Mouse (Mus musculus): Measurements from ENCODE around the gene Ephb4. TPM values are rescaled to one million over a fixed set of nuclear protein-coding genes. Genes with fewer than 3 reads are reported as not detected.

The Ephb4 gene
- polyA plus RNA-seq, 3 experiments from 2014 or later = not detected

- no peak for ATAC-seq
Observed at GRCm38 (mm10) chr5:137335066-137335465, 14.8 kb upstream of the Ephb4 start.

GRCm38 (mm10) chr5:137337190-137337589 is 12.7 kb upstream of the Ephb4 start:
- no peak for ATAC-seq

- ATAC-seq = peak; percentile 46
Observed at GRCm38 (mm10) chr5:137338256-137338655, 11.7 kb upstream of the Ephb4 start.

- no peak for ATAC-seq
Observed at GRCm38 (mm10) chr5:137338663-137339289, 11.1 kb upstream of the Ephb4 start.

GRCm38 (mm10) chr5:137339290-137339979 is 10.5 kb upstream of the Ephb4 start:
- ATAC-seq = no peak

GRCm38 (mm10) chr5:137340222-137340621 is 9.7 kb upstream of the Ephb4 start:
- ATAC-seq = no peak

GRCm38 (mm10) chr5:137342407-137343012 is 7.4 kb upstream of the Ephb4 start:
- no peak for ATAC-seq

- no peak for ATAC-seq
Observed at GRCm38 (mm10) chr5:137343412-137343811, 6.5 kb upstream of the Ephb4 start.

- ATAC-seq = no peak
Observed at GRCm38 (mm10) chr5:137343869-137344268, 6.0 kb upstream of the Ephb4 start.

GRCm38 (mm10) chr5:137345821-137346220 is 4.1 kb upstream of the Ephb4 start:
- ATAC-seq = no peak

- ATAC-seq = no peak
Observed at GRCm38 (mm10) chr5:137346388-137346787, 3.5 kb upstream of the Ephb4 start.

GRCm38 (mm10) chr5:137346983-137347382 is 2.9 kb upstream of the Ephb4 start:
- ATAC-seq = no peak

- ATAC-seq = no peak
Observed at GRCm38 (mm10) chr5:137347856-137348255, 2.1 kb upstream of the Ephb4 start.

GRCm38 (mm10) chr5:137348482-137349383 is 1.2 kb upstream of the Ephb4 start:
- no peak for ATAC-seq

- ATAC-seq = no peak
Observed at GRCm38 (mm10) chr5:137350205-137351057, 522 bp downstream of the Ephb4 start.

GRCm38 (mm10) chr5:137351058-137351380 is 1.1 kb downstream of the Ephb4 start:
- ATAC-seq = no peak

- no peak for ATAC-seq
Observed at GRCm38 (mm10) chr5:137351394-137351793, 1.5 kb downstream of the Ephb4 start.

GRCm38 (mm10) chr5:137352011-137352975 is 2.4 kb downstream of the Ephb4 start:
- ATAC-seq = no peak

GRCm38 (mm10) chr5:137354091-137354490 is 4.2 kb downstream of the Ephb4 start:
- no peak for ATAC-seq

GRCm38 (mm10) chr5:137358382-137358781 is 8.5 kb downstream of the Ephb4 start:
- ATAC-seq = no peak

- ATAC-seq = no peak
Observed at GRCm38 (mm10) chr5:137369665-137370064, 19.8 kb downstream of the Ephb4 start.

All from inflammation-experienced regulatory T-cells, adult 6 months (primary cell).